Mouse (Mus musculus) E14TG2a.4 (cell line): ENCODE measurements around the gene Ppp1r37.
A peak's percentile ranks its signal among the peaks of the same experiment; 100 is the strongest.
"Not testable (repeated sequence)": the region's sequence is repeated elsewhere in the genome, so short reads cannot be mapped to it uniquely, and the experiment has no call there.

Experiments
- H3K27me3 ChIP-seq: 2 replicates; pipeline ENCODE4 v1.6.1; 2014; ENCODE audit warnings: low read length, control low read depth; ENCODE audit not compliant: insufficient read depth
- H3K36me3 ChIP-seq: 2 replicates; pipeline ENCODE4 v1.6.1; 2014; ENCODE audit warnings: low read length, control low read depth; ENCODE audit not compliant: insufficient read depth
- H3K4me1 ChIP-seq: replicated peaks from 2 replicates; pipeline ENCODE4 v1.6.1; 2014; ENCODE audit warnings: low read depth, low read length, control low read depth
- H3K4me3 ChIP-seq: replicated peaks from 2 replicates; pipeline ENCODE4 v1.5.1; 2014; ENCODE audit warnings: mild to moderate bottlenecking, low read length
- H3K9me3 ChIP-seq: 2 replicates; pipeline ENCODE4 v1.6.1; 2014; ENCODE audit warnings: low read length, control low read depth
- CTCF ChIP-seq: conservative IDR thresholded peaks from 2 replicates; pipeline ENCODE4 v1.5.1; 2014; ENCODE audit warnings: low read length
- NANOG ChIP-seq: IDR thresholded peaks from 2 replicates; pipeline ENCODE4 v1.6.1; 2014; ENCODE audit warnings: borderline replicate concordance, low read length, mixed read lengths
- POU5F1 ChIP-seq: IDR thresholded peaks from 2 replicates; pipeline ENCODE4 v1.6.1; 2014; ENCODE audit warnings: low read length, borderline replicate concordance

Gene Ppp1r37

GRCm38 (mm10) chr7:19517652-19518365, 45.1 kb downstream of the Ppp1r37 start, which contains the start of gene Nkpd1:
TSS of gene Nkpd1 (plus strand) at chr7:19517838.
- Histone ChIP-seq H3K27me3 (peaks cover 69% of the 10 kb centered on the region), H3K4me3 (peak within 1 kb of the TSS; percentile 55), H3K9me3 (no peaks in the 10 kb centered on the region), H3K36me3 (no peaks in the 10 kb centered on the region; the same call in 1 of the 2 replicates), H3K4me1 (peaks cover 41% of the 10 kb centered on the region)
- TF ChIP-seq NANOG, result no peak
- peak; percentile 27 for TF ChIP-seq CTCF
- TF ChIP-seq POU5F1, result no peak

- TF ChIP-seq CTCF (no peak), NANOG (no peak), POU5F1 (no peak)
- Histone ChIP-seq H3K9me3 (no peaks in the 10 kb centered on the region), H3K36me3 (no peaks in the 10 kb centered on the region; the same call in 1 of the 2 replicates), H3K4me1 (peaks cover 50% of the 10 kb centered on the region), H3K4me3 (no peak overlapping the region), H3K27me3 (peaks cover 18% of the 10 kb centered on the region)
Observed at GRCm38 (mm10) chr7:19512353-19512752, 50.5 kb downstream of the Ppp1r37 start.

- Histone ChIP-seq H3K4me1 (peaks cover 46% of the 10 kb centered on the region), H3K27me3 (peaks cover 14% of the 10 kb centered on the region)
- not testable (repeated sequence) for H3K4me3 ChIP-seq, H3K36me3 ChIP-seq, H3K9me3 ChIP-seq
Observed at GRCm38 (mm10) chr7:19511934-19512333, 50.9 kb downstream of the Ppp1r37 start.

- H3K27me3 ChIP-seq, result no peaks in the 10 kb centered on the region
- peak overlapping the region; percentile 89; the same call in 1 of the 2 replicates for H3K4me3 ChIP-seq
- no peaks in the 10 kb centered on the region for H3K9me3 ChIP-seq
- H3K4me1 ChIP-seq, result peaks cover 44% of the 10 kb centered on the region
- no peak for TF ChIP-seq NANOG
- TF ChIP-seq CTCF, result no peak
- TF ChIP-seq POU5F1, result no peak
- no peaks in the 10 kb centered on the region for H3K36me3 ChIP-seq
Observed at GRCm38 (mm10) chr7:19509786-19510185, 53.1 kb downstream of the Ppp1r37 start.

- Histone ChIP-seq H3K4me1 (peaks cover 44% of the 10 kb centered on the region), H3K9me3 (no peaks in the 10 kb centered on the region), H3K27me3 (no peaks in the 10 kb centered on the region), H3K4me3 (peak overlapping the region; percentile 89), H3K36me3 (no peaks in the 10 kb centered on the region)
- TF ChIP-seq POU5F1 (no peak), CTCF (no peak), NANOG (no peak)
Observed at GRCm38 (mm10) chr7:19508924-19509568, 53.8 kb downstream of the Ppp1r37 start.

- H3K4me1 ChIP-seq, result peaks cover 46% of the 10 kb centered on the region
- no peaks in the 10 kb centered on the region for H3K27me3 ChIP-seq
- TF ChIP-seq POU5F1 (no peak), NANOG (no peak)
- peak within 1 kb of the TSS; percentile 89 for H3K4me3 ChIP-seq
- no peaks in the 10 kb centered on the region for H3K9me3 ChIP-seq
- no peaks in the 10 kb centered on the region for H3K36me3 ChIP-seq
Observed at GRCm38 (mm10) chr7:19508150-19508923, 54.5 kb downstream of the Ppp1r37 start, which contains the start of the genes Bloc1s3 and Trappc6a. TSS of gene Bloc1s3 (minus strand) at chr7:19508367. TSS of gene Trappc6a (plus strand) at chr7:19508395.

GRCm38 (mm10) chr7:19507612-19507981, 55.3 kb downstream of the Ppp1r37 start:
- Histone ChIP-seq H3K4me3 (peak overlapping the region; percentile 89), H3K36me3 (no peaks in the 10 kb centered on the region), H3K9me3 (no peaks in the 10 kb centered on the region), H3K27me3 (no peaks in the 10 kb centered on the region), H3K4me1 (peaks cover 46% of the 10 kb centered on the region)
- TF ChIP-seq NANOG (no peak), CTCF (no peak), POU5F1 (no peak)

- Histone ChIP-seq H3K4me3 (peak overlapping the region; percentile 89), H3K27me3 (no peaks in the 10 kb centered on the region), H3K9me3 (no peaks in the 10 kb centered on the region), H3K4me1 (peaks cover 42% of the 10 kb centered on the region), H3K36me3 (no peaks in the 10 kb centered on the region)
- TF ChIP-seq CTCF (no peak), POU5F1 (no peak), NANOG (no peak)
Observed at GRCm38 (mm10) chr7:19506969-19507611, 55.8 kb downstream of the Ppp1r37 start.
